Mouse (Mus musculus) megakaryocyte, embryonic 14.5 days (primary cell): ENCODE measurements around the gene Rps24.

ENCODE experiments used
- FLI1 ChIP-seq: IDR thresholded peaks from 2 replicates; pipeline ENCODE4 v1.6.1; 2012; ENCODE audit warnings: low read length, inconsistent platforms, mixed read lengths
- GATA1 ChIP-seq: IDR thresholded peaks from 3 replicates; pipeline ENCODE4 v1.6.1; 2012; ENCODE audit warnings: mixed read lengths, low read length, inconsistent platforms, borderline replicate concordance

- TF ChIP-seq FLI1 (no peak), GATA1 (no peak)
Observed at GRCm38 (mm10) chr14:24501256-24501655, 14.3 kb downstream of the Rps24 start.
